Mouse (Mus musculus) activated CD4-positive, CD25-positive, alpha-beta regulatory T cell, adult 4 months (primary cell): Measurements from ENCODE around the gene Fmo6. TPM values are rescaled to one million over a fixed set of nuclear protein-coding genes. Genes with fewer than 3 reads are reported as not detected.

Experiments used
- ATAC-seq: one replicate; pipeline ENCODE4 v1.8.0; 2017
- polyA plus RNA-seq, 2 experiments: library from polyadenylated mRNA; unstranded; fragments of 100-300 nt; shearing (Covaris generic); gene quantifications; one replicate each; pipeline ENCODE4 v1.2.1; 2017

Gene Fmo6
- polyA plus RNA-seq = not detected

DNA sequence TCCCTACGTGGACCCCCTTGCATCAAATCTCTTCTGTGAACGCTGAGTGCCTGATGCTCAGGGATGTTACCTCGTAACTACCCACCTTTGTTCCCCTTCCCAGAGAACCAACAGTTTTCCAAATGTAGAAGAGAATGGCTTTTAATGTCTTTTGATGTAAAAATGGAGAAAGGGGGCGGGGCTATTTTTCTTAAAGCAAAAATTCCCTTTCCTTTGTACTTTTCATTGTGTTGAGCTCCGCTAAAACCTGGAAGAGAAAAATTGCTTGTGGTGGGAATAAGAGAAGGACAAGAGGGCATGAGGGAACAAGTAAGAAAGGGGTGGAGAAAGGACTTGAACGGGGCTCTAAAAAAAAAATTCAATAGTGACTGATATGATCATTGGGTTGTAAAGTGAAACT is at the start of gene Fmo6:
TSS of gene Fmo6 (minus strand) at position 101 of the 400 bp plus-strand sequence.
- no peak for ATAC-seq

DNA sequence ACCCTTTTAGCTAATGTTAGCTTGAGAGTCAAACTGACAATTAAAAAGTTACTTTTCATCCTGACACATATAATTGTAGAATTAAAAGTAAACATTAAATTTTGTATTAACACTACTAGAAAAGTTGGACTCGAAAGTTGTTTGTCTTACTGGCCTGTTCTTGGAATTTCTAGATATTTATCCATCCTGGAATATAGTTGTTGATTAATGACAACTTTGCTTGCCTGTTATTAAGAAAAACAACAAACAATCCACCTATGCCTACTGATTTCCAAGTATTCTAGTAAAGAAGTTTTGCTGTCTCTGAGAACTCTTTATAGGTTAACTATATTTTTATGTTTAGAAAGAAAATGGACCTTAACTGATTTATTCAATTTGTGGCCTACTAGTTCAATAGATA is 49.5 kb upstream of the Fmo6 start:
- ATAC-seq = no peak

DNA sequence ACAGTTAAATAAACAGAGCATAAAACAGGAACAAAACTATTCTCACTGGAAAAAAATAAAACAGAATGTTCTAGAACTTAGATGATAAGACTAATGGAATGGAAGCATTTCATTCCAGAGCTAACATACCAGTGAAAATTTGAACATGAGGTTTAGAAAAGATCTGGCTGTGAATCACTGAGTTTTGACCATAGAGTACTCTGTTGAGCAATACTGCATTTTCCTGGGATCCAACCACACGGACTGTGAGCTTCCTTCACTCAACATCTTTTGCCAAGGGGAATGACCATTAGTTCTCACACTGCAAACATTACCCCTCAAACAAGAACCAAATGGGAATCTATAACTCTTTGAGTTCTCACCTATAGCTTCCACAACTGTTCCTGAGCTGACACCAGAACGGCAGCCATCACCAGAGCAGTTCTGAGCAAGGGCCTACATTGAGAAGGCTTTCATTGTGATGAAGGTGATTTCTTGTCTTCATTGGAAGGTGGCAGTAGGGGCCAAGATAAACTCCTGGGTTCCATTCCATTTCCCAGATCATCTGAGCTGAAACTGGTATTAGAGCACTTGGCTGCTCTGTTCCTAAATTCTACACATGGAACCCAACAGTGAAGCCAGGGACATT is 48.9 kb upstream of the Fmo6 start:
- no peak for ATAC-seq

DNA sequence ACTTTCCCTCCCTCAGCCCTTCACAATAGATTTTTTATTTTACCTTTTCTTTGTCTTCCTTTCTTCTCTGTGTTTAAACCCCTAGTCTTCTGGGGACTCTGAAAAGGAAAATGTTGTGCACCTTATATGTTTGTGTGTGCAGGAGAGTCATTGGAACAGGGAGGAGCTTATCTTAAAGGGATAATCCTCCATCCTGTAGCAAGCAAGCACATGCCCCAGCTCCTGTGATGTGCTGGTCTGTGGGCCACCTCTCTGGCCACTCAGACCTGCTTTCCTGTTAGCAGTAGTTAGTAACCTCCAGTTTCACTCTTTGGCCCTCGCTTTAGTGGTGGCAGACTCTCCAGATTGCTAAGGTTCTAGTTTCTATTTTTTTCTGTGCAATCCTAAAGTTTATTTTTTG is 47.1 kb upstream of the Fmo6 start, which contains the start of gene Fmo3:
TSS of gene Fmo3 (minus strand) at position 101 of the 400 bp plus-strand sequence.
- no peak for ATAC-seq

DNA sequence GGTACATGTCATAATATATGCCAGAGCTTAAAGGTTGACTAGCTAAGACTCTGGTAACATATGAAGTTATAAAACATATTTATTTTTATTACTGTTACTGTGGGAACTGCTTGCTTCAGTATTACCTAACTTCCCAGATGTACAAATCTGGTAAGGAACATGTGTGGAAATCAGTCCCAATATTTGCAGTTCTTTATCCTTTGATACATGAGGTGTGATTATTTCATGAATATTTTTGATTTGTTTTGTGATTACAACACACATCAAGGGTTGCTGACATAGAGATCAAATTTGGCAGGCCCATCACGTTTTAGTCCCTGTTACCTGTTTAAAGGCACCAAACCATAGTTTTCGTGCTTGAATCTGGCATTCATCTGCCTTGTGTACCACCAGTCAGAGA is 26.2 kb upstream of the Fmo6 start:
- ATAC-seq = no peak

DNA sequence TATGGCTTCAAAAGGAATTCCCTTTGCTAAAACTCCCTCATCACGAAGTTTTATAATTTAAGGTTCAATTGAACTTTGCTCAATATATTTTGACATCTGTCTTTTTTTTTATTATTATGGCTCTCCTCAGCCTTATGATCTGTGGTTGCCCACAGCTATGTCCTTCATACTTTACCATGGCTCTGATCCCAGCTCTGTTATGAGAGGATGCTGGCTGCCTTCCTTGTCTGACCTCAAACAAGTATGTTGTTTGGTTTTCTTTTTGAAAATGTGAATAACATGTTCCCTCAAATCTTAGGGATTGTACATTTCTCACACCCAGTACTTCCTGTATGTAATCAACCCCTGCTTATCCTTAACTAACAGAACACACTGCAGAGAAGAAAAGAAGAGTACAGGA is 20.1 kb upstream of the Fmo6 start:
- no peak for ATAC-seq

DNA sequence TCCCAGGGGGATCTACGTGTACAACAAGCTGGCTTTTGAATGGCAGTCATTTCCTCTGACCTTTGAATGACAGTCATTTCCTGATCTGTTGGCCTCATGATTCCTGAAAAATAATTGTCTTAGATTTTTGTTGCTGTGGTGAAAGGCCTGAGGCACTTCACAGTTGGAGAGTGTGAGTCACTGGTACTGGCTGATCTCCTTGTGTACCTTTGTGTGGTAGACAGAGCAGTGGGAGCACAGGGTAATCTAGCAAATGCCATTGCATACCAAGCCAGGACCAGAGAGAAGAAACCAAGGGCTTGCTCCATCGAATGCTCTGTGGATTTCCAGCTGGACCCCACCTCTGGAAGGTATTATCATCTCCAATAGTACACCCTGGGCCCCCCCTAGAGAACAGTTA is 15.8 kb upstream of the Fmo6 start:
- ATAC-seq = no peak

DNA sequence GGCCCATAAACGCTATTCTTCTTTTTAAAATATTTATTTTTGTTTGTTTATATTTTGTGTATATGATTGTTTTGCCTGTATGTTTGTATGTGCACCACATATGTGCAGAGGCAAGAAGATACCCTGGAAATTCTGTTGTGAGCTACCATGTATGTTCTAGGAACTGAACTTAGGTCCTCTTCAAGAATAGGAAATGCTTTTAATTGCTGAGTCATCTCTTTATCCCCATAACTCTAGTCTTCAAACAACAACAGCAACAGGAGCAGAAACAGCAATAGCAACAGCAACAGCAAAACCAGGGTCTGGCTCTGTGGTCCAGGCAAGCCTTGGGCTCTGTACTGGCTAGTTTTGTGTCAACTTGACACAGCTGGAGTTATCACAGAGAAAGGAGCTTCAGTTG is 12.4 kb upstream of the Fmo6 start:
- no peak for ATAC-seq

DNA sequence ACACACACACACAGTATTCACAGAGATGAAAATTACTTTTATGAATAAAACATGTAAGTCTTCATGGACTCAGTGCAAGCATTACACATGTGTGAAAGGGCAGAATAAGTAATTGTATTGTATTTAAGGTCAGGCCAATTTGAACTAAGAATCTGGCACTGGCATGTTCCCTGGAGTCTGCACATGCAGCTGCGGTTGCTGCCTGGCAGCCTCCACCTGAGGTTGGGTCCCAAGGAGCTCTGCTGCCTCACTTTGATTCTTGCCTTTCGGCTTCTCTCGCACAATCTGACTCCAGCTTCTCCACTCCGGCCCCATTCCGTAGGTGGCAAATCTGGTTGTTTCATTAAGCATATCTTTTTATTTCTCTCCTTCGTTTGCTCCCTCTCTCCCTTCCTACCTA is 10.6 kb upstream of the Fmo6 start:
- ATAC-seq = no peak

DNA sequence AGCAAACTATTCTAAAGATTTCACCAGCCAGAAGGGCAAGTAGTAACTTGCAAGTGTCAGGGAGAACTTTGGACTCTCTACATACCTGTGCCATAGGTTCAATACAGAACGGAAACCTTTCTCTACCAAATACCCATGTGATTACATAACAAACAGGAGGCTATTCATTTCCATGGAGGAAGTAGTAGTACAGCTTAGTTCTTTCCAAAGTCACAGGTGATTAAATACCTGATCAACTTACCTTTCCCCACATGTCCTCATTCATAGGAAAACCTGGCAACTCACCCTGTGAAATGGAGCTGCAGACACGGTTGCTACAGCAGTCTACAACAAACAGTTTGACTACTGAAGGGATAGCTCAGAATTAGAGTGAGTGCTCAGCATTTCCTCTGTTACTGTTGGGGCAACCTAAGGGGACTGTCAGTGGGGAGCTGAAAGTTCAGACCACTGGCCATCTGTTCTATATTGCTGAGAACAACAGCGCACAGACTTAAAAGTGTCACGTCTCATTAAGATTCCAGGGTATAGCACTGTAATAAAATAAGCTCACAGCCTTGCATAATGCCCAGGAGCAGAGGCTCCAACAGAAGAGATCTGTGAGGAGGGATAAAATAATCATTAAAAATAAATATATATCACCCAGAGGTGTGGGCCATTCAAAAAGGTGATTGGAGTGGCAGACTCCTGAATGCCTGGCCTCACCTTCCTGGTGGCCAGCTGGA is 9.7 kb upstream of the Fmo6 start:
- no peak for ATAC-seq

DNA sequence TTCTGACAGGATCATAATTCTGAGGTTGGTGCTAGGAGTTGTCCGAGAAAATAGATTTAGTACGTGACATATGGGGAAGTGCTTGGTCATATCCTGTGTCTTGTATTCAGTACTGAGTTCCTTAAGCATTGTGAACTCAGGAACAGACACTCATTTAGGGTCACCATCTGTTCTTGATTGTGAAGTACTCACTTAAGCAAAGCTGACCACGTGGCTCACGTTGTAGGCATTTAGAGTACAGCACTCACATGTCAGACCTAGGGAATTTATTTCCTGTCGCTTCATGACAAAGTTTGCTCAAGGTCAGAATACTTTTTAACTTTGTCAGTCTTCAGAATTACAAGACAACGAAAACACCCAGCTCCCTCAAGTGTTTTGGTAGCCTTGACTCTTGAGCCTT is 6.4 kb upstream of the Fmo6 start:
- ATAC-seq = no peak

DNA sequence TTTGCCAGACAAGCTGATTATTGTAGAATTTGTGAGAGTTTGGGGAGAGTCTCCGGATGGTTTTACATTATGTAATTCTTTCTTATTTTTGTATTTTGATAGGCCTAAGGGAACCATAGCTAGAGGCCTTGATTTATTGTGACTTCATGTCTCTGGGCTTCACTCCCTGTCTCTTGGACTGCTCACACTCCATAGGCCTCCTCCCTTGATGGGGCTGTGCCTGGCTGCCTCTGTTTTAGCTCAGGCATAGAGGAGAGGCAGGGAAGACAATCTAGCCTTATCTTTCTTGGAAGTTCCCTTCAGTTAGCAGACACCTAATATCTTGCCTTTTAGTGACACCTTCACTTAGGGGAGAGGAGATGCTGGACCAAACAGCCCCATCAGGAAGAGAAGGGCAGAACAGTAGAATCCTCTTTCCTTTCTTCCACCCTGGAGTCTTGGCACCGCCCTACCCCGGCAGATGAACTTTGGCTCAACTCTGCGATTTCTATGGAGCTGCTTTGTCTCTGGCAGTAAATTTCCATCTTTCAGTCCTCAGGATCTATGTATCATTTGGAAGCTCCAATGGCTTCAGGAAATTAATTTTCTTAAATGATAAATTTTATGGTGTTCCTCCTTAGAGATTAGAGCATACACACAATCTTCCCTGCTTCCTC is 1.5 kb upstream of the Fmo6 start:
- no peak for ATAC-seq

DNA sequence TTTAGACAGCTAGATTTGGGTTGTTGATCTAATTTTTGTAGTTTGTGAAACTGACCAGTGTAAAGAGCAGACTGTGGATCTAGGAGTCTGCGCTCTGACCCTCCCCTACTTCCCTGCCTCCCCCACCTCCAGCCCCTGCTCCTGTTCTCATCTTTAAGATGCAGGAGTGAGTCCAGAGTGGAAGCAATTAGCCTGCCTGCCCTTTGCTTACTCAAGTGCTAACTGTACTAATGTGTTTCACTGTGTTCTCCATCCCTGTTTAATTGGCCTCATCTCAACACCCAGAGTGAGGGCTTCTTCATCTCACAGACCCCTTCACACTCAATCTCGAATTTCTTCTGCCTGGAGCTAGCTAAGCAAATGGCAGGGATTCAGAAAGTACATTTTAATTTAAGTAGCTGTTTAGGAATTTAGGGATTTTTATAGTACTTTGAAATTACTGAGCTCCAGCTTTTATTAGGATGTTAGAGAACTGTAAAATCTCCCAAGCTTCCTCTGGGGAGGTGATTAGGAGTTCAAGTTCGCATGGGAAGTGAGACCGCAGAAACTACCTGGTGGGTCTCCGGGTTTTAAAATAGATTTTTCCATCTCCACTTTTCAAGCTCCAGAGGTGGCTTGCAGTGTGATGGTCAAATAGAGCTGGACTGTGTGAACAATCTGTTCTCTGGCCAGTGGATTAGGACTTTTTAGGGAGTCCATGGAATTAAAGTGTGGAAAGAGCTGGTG is 818 bp upstream of the Fmo6 start:
- no peak for ATAC-seq

DNA sequence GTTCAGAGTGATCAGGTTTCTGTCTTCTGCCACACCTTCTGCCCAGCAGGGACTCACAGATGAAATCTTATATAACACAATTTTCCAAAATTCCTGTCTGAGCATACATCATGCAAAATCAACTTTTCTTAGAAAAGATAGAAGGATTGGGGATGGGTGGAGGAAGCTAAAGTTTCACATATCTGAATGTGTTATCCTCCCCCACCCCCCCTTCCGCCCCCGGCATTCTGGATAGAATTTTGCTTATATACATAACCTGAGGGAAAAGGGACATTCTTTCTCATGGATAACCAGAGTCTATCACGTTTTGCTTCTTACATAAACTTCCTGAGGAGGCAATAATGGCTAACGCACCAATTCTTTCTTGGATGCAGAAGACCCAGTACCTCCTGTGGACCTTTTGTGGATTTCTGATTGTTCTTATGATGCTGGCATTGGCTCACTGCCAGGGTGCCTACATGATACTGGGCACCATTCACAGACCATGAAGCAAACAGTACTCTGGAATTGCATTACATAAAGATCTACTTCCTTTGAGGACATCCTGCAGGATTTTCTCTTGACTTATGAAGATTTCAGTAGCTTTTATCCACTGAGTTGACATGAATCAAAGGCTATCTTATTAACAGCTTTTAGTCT is 2.8 kb downstream of the Fmo6 start:
- no peak for ATAC-seq

DNA sequence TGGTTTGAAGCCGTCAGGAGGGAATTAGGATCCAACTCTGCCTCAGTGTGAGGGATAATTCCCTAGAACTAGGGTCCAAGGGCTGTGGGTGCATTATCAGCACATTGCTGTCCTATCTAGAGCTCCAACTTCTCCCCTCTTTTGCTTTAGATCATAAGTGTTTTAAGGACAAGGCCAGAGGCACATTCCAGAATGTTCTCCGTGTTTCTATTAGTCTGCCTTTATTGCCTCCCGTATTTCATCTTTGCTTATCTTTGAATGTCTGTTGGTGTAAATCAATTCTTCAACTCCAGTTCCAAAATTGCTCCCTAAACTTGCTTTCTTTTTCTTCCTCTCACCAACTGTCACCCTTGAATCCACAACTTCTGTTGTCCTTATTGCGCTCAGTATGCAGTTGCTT is 4.9 kb downstream of the Fmo6 start:
- ATAC-seq = no peak

DNA sequence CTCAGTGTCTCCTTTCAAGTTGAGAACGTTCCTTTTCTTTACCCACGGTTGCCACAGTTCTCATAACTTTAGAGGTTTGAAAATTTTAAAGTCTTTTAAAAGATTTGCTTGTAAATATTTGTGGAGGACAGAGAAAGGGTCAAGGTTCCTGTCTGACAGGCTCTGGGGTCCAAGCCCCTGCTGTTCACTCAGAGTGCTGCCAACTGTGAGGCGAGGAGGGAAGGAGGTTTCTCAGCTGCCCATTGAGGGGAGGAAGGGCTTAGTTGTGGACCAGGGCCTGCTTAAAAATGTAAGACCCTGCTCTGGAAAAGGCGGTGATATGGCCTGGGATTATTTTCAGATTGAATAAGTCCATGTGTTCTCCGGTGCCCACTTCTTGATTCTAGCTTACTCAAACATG is 5.4 kb downstream of the Fmo6 start:
- no peak for ATAC-seq

DNA sequence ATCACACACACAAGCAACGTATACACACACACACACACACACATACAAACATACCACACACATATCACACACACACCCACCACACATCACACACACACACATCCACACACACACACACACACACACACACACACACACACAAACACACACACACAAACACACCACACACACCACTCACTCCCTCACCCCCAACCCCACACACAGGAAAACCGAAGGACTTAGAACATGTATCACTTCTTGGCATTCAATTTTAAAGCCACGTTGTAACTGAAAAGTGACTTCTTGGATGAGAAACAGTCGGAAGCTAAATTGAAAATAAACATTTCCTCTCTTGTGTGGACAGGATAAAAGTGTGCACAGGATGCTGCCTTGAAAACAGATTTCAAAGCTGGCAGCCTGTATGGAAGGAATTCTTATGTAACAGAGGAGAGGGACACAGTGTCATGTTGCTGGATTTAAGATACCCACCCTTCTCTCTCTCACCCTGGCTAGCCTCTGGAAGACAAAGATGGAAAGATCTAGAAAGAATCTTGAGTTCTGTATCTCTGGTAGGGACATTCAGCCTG is 5.9 kb downstream of the Fmo6 start:
- no peak for ATAC-seq

DNA sequence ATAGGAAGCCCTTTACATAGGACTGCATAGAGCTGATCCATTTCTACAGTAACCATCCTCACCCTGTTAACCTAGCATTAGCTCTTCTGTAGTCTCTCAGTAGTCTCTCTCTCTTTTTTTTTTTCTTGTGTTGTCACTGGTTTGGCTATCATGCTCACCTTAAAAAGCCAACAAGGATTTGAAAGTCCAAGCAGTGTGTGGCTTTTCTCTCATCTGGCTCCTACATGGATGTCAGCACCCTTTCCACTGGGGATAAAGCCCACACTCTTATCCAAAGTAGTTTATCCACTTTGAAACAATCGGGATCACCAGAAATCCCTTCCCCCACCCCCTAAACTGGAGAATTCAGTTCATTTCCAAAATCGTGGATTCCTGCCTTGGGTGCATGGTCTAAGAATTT is 6.7 kb downstream of the Fmo6 start:
- no peak for ATAC-seq

DNA sequence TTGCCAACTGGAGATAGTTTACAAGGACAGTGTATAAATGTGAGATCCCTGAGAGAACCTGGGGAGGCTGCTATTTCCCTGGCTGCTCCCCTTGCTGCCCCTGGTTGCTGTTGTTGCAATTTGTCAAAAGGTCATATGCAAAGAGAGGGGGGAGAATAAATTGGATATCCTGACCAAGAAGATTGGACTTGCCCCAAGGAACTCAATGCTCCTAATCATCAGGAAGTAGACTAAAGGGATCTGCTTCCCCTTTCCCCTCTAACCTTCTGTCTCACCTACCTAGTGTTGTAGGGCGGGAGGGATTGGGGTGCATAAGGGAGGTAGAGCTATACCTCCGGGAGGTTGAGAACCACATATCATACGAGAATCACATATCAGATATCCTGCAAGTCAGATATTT is 8.2 kb downstream of the Fmo6 start:
- no peak for ATAC-seq

DNA sequence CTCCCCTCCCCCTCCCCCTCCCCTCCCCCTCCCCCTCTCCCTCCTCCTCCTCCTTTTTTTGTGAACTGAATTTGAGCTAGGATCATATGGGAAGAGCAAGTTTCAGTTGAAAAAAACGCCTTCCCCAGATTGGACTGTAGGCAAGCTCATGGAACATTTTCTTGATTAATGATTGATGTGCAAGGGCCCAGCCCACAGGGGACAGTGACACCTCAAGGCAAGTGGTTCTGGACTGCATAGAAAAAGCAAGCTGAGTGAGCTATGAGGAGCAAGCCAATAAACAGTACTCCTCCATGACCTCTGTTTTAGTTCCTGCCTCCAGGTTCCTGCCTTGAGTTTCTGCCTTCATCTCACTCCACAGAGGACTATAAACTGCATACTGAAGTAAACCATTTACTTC is 12.2 kb downstream of the Fmo6 start:
- ATAC-seq = no peak

DNA sequence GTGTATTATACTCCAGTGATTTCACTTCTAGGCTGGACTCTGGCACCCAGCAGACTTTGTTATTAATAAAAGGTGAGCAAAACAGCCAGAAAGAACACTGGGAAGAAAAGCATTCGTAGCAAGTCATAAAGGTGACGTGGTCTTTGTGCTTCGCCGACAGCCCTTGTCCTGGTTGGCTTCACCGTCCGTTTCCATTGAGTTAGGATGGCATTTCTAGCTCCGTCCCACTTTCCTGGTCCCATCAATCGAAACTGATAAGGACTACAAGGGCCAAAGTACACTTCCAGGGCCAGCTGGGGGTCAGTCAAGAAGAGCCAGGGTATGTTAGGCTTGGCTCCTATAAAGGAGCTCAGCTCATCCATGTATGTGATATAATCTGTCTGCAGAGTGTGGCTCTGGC is 20.7 kb downstream of the Fmo6 start:
- no peak for ATAC-seq

DNA sequence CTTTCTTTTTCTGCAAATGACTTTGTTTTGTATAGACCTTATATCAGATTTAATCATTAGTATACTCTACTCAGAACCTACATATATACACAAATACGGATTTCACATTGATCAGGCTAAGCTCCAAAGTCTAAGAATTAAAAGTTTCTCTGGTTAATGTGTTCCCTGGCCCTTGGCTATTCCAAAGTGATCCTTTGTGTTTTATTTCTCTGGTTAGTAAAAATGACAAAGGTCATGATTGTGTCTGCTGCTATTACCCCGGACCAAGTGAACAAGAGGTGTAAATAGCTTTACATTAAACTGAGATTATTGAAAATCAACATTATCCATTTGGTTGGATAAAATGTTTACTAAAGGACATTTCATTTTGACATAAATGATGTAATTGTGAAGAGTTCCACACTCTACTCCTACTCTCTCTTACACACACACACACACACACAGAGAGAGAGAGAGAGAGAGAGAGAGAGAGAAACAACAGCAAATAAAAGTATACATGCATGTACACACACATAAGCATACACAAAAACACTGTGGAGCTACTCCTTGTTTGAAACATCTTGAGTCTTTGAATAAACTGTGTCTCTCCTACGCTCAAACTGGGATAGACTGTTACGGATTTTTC is 22.3 kb downstream of the Fmo6 start:
- ATAC-seq = no peak
